Mouse (Mus musculus): ENCODE results near the gene Clmp. TPM values are rescaled to one million over a fixed set of nuclear protein-coding genes. Genes with fewer than 3 reads are reported as not detected.
A peak's percentile ranks its signal among the peaks of the same experiment; 100 is the strongest.

Gene Clmp
- total RNA-seq, 1 experiment from 2014 or later = 0.25 TPM

DNA sequence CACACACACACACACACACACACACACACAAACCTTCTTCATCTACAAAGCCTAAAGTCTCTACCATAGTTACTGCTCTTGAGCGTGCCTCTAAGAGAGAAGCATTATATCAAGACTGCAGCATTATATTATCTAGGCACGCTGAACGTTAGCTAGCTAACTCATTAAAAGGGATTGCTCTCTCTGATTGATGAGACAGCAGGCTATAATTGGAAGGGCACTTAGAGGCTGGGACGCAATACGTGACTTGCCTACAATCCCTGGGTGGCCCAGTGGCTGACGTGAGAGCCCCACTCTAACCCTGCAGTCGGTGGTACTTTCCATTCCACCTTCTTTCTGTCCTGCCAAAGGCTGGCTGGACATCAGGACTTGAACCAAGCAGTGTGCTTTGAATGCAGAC, 35.1 kb downstream of the Clmp start:
- no peak for ATAC-seq (replicated peaks in 1 of 2; ENCODE audit: insufficient read depth in 1 of 2, low FRiP score in 2 of 2, low TSS enrichment in 1 of 2, low read depth in 1 of 2, poor library complexity in 2 of 2, severe bottlenecking in 2 of 2)

DNA sequence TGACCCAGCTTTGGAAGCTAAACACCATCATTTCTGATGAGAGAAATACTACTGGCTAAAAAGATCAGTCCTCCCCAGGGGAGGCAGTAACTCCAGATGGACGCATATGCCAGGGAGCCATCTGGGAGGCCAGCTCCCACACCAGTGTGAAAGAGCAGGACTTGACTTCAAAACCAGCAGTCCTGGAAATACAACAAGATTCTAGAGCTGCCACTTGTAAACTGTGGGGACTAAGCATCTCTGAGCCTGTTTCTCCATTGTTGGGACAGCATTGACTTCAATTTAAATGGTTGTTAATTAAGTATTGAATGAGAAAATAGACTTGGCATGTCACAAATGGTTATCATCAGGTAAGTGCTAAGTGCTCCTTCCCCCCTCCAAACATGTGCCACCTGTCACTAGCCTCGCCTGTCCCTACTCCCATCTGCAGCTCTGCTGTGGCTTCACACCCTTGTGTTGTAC, 37.6 kb downstream of the Clmp start:
- no peak for ATAC-seq (replicated peaks in 1 of 2; ENCODE audit: insufficient read depth in 1 of 2, low FRiP score in 2 of 2, low TSS enrichment in 1 of 2, low read depth in 1 of 2, poor library complexity in 2 of 2, severe bottlenecking in 2 of 2)

DNA sequence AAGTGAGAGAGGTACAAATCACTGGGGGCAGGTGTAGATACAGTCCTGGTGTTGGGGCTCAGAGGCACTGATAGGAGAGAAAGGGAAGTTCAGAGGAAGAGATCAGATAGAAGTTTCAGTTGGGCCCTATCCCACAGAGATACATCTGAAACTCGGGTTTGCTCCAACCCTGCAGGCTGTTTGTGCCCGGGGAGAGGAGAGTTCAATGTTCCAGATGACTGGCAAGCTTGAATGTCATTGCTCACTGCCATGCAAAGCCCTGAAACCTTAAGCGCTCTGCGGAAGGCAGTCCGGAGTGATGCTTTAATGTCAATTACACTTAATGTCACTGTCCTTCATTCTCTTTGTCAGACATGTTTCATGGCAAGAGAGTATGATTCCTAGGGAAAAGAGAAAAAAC, 39.2 kb downstream of the Clmp start:
- ATAC-seq (replicated peaks in 1 of 2; ENCODE audit: insufficient read depth in 1 of 2, low FRiP score in 2 of 2, low TSS enrichment in 1 of 2, low read depth in 1 of 2, poor library complexity in 2 of 2, severe bottlenecking in 2 of 2) = no peak

DNA sequence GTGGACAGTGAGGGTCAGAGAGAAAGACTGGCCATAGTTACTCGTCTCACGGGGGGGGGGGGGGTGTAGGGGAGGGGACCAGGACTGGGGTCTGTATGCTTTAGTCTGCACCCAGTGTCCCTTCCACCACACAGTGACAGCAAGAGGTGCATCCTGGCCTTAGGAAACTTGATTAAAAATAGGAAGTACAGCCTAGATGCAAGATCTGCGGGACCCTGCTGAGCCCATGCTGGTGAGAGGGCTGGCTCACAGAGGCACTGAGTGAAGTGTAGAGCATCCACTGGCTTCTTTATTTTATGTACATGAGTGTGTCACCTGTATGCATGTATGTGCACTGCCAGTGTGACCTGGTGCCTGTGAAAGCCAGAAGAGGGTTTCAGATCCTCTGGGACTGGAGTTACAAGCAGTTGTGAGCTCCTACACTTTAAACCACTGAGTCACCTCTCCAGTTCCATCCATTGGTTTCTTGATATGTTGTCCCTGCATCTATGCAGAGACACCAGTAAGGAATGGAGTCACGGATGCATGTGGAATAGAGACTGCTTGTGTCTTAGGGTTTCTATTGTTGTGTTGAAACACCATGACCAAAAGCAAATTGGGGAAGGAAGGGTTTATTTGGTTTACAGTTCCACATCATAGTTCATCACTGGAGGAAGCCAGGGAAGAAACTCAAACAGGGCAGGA, 41.5 kb downstream of the Clmp start:
- ATAC-seq (replicated peaks in 1 of 2; ENCODE audit: insufficient read depth in 1 of 2, low FRiP score in 2 of 2, low TSS enrichment in 1 of 2, low read depth in 1 of 2, poor library complexity in 2 of 2, severe bottlenecking in 2 of 2) = no peak

DNA sequence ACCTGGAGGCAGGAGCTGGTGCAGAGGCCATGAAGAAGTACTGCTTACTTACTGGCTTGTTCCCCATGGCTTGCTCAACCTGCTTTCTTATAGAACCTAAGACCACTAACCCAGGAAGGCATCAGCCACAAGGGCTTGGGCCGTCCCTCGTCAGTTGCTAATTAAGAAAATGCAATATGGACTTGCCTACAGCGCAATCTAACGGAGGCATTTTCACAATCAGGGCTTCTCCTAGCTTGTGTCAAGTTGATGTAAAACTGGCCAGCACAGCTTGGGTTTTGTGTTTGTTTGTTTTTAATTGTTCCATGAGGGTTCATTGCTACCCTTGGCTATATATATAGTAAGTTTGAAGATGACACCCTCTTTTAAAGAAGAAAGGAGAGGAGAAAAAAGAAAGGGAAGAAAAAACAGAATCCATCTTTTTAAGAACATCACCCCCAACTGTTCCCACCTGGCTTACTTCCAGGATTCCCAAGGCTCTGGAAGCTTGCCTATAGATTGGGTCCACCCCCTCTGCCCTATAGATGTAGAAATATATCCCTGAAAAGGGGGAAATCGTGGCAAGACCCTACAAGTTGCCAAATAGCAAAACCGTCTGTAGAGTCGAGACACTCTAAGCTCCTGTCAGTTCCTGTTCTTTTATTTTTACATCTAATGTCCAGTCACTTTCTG, 42.2 kb downstream of the Clmp start:
- peak in 1 of 2 experiments; percentile 33; a peak in 1 of 4 replicates for ATAC-seq (replicated peaks in 1 of 2; ENCODE audit: insufficient read depth in 1 of 2, low FRiP score in 2 of 2, low TSS enrichment in 1 of 2, low read depth in 1 of 2, poor library complexity in 2 of 2, severe bottlenecking in 2 of 2)

DNA sequence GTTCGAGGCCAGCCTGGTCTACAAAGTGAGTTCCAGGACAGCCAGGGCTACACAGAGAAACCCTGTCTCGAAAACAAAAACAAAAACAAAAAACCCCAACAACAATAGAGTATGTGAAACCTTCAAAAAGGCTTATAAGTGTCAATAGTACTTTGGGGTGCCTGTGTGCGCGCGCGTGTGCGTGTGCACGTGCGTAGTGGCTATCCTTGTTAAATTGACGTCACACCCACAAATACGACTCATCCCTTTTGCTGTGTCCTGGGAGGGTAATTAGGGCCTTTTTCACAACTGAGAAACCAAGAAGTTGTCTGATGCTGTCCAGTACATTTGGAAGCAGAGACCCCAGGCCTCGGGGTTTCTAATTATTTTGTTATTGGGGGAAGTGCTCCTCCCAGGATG, 44.5 kb downstream of the Clmp start:
- ATAC-seq (replicated peaks in 1 of 2; ENCODE audit: insufficient read depth in 1 of 2, low FRiP score in 2 of 2, low TSS enrichment in 1 of 2, low read depth in 1 of 2, poor library complexity in 2 of 2, severe bottlenecking in 2 of 2) = no peak

DNA sequence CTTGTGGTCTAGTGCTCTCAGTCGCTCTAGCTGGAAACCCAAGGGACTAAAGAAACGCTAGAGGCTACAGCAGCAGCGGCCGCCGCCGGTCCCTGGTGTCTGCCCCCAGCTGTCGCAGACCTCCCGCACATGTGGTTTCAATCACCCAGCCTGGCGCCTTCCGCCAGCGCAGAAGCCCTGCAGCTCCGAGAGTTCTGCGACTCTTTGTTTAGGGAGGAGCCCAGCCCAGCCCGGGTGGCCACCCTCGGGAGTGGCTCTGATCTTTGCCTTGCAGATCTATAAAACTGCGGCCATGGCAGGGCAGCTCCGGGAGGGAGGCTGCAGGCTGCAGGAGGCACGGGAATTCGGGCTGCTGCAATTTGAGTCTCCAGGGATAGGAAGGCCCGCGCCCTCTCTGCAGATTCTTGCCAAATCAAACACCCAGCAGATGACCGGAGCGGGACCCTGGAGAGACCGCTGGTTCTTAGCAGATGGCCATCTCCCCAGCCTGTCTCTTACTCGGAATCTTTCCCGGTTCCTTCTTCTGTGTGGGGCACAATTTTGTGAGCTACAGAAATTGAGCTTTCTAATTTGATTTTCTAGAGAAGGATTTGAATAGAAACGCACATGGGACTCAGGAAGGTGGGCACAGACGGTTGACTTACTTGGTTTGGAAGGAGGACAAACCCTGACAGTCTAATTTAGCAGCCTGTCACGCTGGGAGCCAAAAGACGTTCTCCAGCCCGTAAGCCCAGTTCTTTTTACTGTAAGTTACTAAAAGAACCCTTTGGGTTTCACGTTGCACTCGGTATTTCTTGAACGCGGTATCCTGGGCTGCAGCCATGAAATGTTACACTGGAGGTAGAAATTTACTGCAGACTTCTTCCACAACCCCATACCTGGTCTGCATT, 45.2 kb downstream of the Clmp start:
- ATAC-seq (replicated peaks in 1 of 2; ENCODE audit: insufficient read depth in 1 of 2, low FRiP score in 2 of 2, low TSS enrichment in 1 of 2, low read depth in 1 of 2, poor library complexity in 2 of 2, severe bottlenecking in 2 of 2) = peak; percentile 71 to 75

DNA sequence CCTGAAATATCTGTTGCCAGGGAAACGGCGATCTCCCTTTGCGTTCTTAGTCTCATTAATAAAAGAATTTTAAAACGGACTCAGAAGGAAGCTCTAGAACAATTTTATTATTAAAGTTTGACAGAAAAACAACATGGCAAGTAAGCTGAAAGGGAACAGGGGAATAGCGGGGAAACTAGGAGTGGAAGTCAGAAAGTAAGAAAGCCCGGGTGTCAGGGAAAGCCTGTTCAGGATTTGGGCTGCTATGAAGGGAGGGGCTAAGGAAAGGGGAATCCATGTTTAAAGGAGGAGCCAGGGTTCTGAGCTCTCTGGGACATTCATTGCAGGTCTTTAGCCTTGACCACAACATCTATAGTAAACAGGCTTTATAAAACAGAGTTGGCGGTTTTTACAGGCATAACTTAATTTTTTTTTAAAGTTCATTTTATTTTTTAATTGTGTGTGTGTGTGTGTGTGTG, 45.9 kb downstream of the Clmp start:
- no peak for ATAC-seq (replicated peaks in 1 of 2; ENCODE audit: insufficient read depth in 1 of 2, low FRiP score in 2 of 2, low TSS enrichment in 1 of 2, low read depth in 1 of 2, poor library complexity in 2 of 2, severe bottlenecking in 2 of 2)

DNA sequence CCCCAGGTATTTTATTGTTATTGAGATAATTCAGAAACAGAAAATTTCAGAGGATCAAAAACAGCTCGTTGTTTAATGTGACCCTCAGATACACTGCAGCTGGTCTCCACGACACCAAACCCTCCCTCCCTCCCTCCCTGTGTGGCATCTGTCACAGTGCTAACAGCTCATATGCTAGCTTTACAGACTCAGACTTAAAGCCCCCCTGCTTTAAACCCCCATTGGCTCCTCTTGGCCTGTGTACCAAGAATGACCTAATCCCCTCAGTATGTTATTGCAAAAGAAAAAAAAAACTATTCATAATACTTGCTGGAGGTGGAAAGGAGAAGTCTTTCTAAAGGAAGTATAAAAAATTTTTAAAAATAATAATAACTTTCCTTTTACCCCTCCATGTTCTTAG, 46.5 kb downstream of the Clmp start:
- no peak for ATAC-seq (replicated peaks in 1 of 2; ENCODE audit: insufficient read depth in 1 of 2, low FRiP score in 2 of 2, low TSS enrichment in 1 of 2, low read depth in 1 of 2, poor library complexity in 2 of 2, severe bottlenecking in 2 of 2)

DNA sequence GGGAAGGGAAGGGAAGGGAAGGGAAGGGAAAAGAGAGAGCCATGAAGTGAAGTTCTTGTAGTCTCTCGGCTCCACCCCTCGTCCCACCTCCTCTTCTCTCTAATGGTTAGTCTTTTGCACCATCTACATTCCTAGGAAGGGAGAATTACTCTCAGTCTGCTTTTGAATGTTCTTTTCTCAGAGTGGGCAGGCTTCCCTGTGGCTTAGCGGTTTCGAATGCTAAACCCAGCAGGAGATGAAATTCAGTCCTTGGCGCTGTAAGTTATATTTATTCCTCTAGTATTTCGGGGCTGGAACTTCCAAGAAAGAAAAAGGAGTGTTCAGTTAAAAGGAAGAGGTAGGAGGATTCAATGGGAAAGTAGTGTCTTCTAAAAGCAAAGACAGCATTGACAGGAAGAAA, 51.4 kb downstream of the Clmp start:
- no peak for ATAC-seq (replicated peaks in 1 of 2; ENCODE audit: insufficient read depth in 1 of 2, low FRiP score in 2 of 2, low TSS enrichment in 1 of 2, low read depth in 1 of 2, poor library complexity in 2 of 2, severe bottlenecking in 2 of 2)

DNA sequence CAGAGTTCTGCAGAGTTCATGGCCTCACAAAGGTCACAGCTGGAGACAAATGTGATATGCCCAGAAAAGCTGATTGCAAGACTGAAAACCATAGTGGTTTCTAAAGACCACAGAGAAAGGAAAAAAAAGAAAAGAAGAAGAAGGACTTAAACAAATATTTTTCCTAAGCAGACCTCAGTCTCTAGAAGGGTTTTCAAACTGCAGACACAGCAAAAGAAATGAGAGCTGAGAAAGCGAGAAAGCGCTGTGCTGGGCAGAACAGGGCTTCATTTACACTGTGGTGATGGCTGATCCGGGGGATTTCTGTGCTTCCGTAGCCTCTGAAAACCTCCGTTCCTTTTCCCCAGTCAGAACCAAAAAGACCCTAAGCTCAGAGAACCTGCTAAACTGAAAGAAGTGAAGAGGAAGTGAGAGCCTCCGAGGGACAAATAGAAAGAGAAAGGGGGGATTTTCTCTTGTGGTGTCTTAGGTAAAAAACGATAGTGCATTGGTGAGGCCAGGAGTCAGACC, 57.8 kb downstream of the Clmp start:
- peak; percentile 47 to 48; a peak in 3 of 4 replicates for ATAC-seq (replicated peaks in 1 of 2; ENCODE audit: insufficient read depth in 1 of 2, low FRiP score in 2 of 2, low TSS enrichment in 1 of 2, low read depth in 1 of 2, poor library complexity in 2 of 2, severe bottlenecking in 2 of 2)

DNA sequence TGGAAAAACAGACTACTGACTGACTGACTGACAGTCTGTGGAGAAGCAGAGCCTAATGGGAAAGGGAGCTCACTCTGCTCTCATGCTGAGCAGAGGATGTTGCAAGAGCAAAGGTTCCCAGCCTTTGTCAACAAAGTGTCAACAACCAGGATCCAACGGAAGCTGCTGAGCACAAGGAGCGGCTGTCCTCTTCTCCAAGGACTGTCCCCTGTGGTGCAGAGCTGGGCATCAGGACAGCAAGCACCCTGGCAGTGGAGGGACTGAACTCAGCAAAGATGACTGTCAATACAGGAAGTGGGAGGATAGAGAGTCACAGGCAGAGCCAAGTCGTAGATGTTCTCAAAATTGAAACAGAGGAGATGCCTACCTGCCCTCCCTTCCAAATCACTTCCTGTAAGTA, 58.5 kb downstream of the Clmp start:
- peak; percentile 35 to 44; a peak in 2 of 4 replicates for ATAC-seq (replicated peaks in 1 of 2; ENCODE audit: insufficient read depth in 1 of 2, low FRiP score in 2 of 2, low TSS enrichment in 1 of 2, low read depth in 1 of 2, poor library complexity in 2 of 2, severe bottlenecking in 2 of 2)

DNA sequence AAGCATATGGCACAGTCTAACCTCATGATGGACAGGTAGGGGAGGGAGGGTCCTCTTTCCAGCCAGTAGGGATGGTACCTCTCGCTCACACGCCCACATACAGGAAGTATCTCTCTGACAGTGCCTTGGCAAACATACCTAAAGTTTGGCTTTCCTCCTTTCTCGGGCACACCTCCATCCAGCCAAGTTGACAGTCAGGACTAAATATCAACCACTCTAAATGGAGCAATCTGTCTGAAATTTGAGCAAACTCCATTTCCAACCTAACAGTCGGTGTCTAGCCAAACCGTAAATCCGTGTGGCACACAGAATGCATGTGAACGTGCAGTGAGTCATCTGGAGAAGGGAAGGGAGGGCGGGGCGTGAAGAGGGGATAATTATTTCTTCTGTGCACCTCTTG, 61.0 kb downstream of the Clmp start:
- no peak for ATAC-seq (replicated peaks in 1 of 2; ENCODE audit: insufficient read depth in 1 of 2, low FRiP score in 2 of 2, low TSS enrichment in 1 of 2, low read depth in 1 of 2, poor library complexity in 2 of 2, severe bottlenecking in 2 of 2)

DNA sequence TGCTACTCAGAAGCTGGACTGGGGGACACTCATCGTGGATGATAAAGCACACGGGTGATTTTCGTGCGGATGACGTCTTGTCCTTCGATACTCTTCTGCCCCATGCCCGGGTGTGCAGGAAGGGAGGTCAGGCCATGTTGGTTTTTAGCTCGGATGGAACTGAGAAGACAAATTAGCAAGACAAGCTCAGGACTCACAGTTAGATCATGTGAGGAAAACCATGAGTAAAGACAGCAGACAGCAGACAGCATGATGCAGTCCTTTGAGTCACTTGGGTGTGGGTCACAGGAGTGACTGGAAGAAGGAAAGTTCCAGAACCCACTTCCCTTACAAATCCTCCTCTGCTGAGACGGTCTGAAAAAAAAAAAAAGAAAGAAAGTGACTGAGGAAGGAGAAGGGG, 61.5 kb downstream of the Clmp start:
- ATAC-seq (replicated peaks in 1 of 2; ENCODE audit: insufficient read depth in 1 of 2, low FRiP score in 2 of 2, low TSS enrichment in 1 of 2, low read depth in 1 of 2, poor library complexity in 2 of 2, severe bottlenecking in 2 of 2) = no peak

DNA sequence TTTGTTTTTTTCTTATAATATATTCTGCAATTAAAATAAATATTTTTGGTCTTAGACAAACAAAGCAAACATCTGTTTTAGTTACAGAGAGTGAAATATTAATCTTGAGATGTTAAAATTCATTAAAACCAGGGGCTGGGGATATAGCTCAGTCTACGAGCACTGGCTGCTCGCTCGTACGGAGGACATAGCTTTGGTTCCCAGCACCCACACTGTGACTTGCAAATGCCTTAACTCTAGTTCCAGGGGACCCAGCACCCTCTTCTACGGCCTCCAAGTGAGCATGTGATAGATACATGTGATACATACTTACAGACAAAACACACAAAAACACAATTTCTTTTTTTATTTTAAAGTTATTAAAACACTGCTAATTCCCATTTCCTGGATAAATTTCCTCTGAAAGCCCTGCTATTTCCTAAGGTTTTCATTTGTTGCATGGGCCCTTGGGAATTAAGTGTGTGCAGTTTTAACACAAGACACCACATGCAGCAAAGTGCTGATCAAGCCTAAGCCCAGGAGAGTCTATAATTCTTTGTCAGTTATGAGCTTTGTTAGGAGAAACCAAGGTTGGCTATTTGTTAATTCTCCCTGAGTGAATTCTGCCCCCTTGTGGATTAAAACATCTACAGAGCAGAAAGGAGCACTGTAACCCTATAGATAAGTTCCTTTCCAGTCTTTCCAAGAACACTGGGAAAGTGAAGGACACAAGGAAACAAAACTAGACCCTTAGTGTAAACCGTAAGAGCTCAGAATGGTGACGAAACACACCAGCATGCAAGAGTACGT, 64.3 kb downstream of the Clmp start:
- 0 out of 4 replicates have a peak, but pooled peaks have one; percentile 39 to 42 for ATAC-seq (replicated peaks in 1 of 2; ENCODE audit: insufficient read depth in 1 of 2, low FRiP score in 2 of 2, low TSS enrichment in 1 of 2, low read depth in 1 of 2, poor library complexity in 2 of 2, severe bottlenecking in 2 of 2)

DNA sequence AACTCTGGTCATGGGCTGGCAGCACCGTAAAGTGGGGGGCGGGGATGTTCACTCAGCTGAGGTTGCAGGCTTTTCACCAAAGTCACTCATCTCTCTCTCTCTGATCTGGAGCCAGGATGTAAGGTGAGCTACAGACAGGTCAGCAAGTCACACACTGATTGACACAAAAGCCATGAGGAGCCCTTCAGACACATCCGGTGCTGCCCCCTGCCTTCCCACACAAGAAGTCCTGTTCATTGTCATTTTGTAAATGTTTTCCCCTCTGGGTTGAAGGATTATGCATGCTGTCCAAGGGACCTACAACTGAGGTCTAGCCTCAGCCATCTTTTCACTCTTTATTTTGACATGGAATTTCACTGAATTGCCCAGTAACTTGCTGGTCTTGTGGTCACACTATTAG, 66.0 kb downstream of the Clmp start:
- ATAC-seq (replicated peaks in 1 of 2; ENCODE audit: insufficient read depth in 1 of 2, low FRiP score in 2 of 2, low TSS enrichment in 1 of 2, low read depth in 1 of 2, poor library complexity in 2 of 2, severe bottlenecking in 2 of 2) = no peak

DNA sequence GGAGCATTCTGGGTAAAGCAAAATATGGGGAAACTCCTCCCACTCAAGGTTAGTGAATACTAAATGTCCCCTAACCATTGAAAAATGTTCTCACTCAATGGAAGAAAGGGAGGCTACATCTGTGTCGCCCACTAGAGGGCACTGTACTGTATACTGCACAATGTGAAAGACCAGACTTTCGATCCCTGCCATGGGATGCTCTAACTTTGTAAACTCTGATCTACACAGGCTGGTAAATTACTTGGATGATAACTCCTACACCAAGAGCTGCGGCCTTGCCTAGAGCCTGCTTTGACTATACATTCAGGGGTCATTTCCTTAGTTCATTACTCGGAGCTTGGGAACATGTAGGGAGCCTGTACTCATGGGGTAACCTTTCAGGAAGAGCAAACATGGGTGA, 70.6 kb downstream of the Clmp start:
- peak; percentile 55 to 71 for ATAC-seq (replicated peaks in 1 of 2; ENCODE audit: insufficient read depth in 1 of 2, low FRiP score in 2 of 2, low TSS enrichment in 1 of 2, low read depth in 1 of 2, poor library complexity in 2 of 2, severe bottlenecking in 2 of 2)

Data from hematopoietic stem cell, adult 5-6 weeks (primary cell).